Mouse (Mus musculus): ENCODE measurements at regions not wholly inside any gene's neighbourhood (a gene's known extent, or its start where the extent isn't known, plus 50 kb on each side); places are given as distances from the start of the nearest gene placed in this dataset.
"Not testable (repeated sequence)": the region's sequence is repeated elsewhere in the genome, so short reads cannot be mapped to it uniquely, and the experiment has no call there.

GRCm38 (mm10) chr4:35352606-35353005 is 126.6 kb upstream of the C9orf72 start:
- no peak for ATAC-seq (replicated peaks; ENCODE audit: low FRiP score, low TSS enrichment, poor library complexity, severe bottlenecking)

GRCm38 (mm10) chr4:35350465-35350864 is 124.5 kb upstream of the C9orf72 start:
- ATAC-seq (replicated peaks; ENCODE audit: low FRiP score, low TSS enrichment, poor library complexity, severe bottlenecking) = no peak

- no peak for ATAC-seq (replicated peaks; ENCODE audit: low FRiP score, low TSS enrichment, poor library complexity, severe bottlenecking)
These were observed 121.6 kb upstream of the C9orf72 start for GRCm38 (mm10) chr4:35347609-35348008.

GRCm38 (mm10) chr4:35343751-35344150 is 117.8 kb upstream of the C9orf72 start:
- ATAC-seq (replicated peaks; ENCODE audit: low FRiP score, low TSS enrichment, poor library complexity, severe bottlenecking) = no peak

- peak; percentile 77 for ATAC-seq (replicated peaks; ENCODE audit: low FRiP score, low TSS enrichment, poor library complexity, severe bottlenecking)
These were observed 105.2 kb upstream of the C9orf72 start for GRCm38 (mm10) chr4:35331161-35331560.

GRCm38 (mm10) chr4:35325300-35325699 is 99.3 kb upstream of the C9orf72 start:
- ATAC-seq (replicated peaks; ENCODE audit: low FRiP score, low TSS enrichment, poor library complexity, severe bottlenecking) = peak; percentile 94

- ATAC-seq (replicated peaks; ENCODE audit: low FRiP score, low TSS enrichment, poor library complexity, severe bottlenecking) = peak; percentile 78
These were observed 96.6 kb upstream of the C9orf72 start for GRCm38 (mm10) chr4:35322432-35323173.

- ATAC-seq (replicated peaks; ENCODE audit: low FRiP score, low TSS enrichment, poor library complexity, severe bottlenecking) = peak; percentile 93
These were observed 84.5 kb upstream of the C9orf72 start for GRCm38 (mm10) chr4:35310396-35310977.

- peak; percentile 64; the same call in 1 of the 2 replicates for ATAC-seq (replicated peaks; ENCODE audit: low FRiP score, low TSS enrichment, poor library complexity, severe bottlenecking)
These were observed 82.2 kb upstream of the C9orf72 start for GRCm38 (mm10) chr4:35308221-35308620.

GRCm38 (mm10) chr4:35305210-35305609 is 79.2 kb upstream of the C9orf72 start:
- ATAC-seq (replicated peaks; ENCODE audit: low FRiP score, low TSS enrichment, poor library complexity, severe bottlenecking) = no peak

GRCm38 (mm10) chr4:35300848-35301247 is 74.9 kb upstream of the C9orf72 start:
- ATAC-seq (replicated peaks; ENCODE audit: low FRiP score, low TSS enrichment, poor library complexity, severe bottlenecking) = peak; percentile 74

GRCm38 (mm10) chr4:35300374-35300773 is 74.4 kb upstream of the C9orf72 start:
- not testable (repeated sequence) for ATAC-seq (replicated peaks; ENCODE audit: low FRiP score, low TSS enrichment, poor library complexity, severe bottlenecking)

- ATAC-seq (replicated peaks; ENCODE audit: low FRiP score, low TSS enrichment, poor library complexity, severe bottlenecking) = no peak
These were observed 58.6 kb upstream of the C9orf72 start for GRCm38 (mm10) chr4:35284611-35285010.

Measured in megakaryocyte-erythroid progenitor cell, adult 5-6 weeks (primary cell).